Mouse (Mus musculus): ENCODE measurements around the gene Rplp2.
A peak's percentile ranks its signal among the peaks of the same experiment; 100 is the strongest.

The Rplp2 gene

DNA sequence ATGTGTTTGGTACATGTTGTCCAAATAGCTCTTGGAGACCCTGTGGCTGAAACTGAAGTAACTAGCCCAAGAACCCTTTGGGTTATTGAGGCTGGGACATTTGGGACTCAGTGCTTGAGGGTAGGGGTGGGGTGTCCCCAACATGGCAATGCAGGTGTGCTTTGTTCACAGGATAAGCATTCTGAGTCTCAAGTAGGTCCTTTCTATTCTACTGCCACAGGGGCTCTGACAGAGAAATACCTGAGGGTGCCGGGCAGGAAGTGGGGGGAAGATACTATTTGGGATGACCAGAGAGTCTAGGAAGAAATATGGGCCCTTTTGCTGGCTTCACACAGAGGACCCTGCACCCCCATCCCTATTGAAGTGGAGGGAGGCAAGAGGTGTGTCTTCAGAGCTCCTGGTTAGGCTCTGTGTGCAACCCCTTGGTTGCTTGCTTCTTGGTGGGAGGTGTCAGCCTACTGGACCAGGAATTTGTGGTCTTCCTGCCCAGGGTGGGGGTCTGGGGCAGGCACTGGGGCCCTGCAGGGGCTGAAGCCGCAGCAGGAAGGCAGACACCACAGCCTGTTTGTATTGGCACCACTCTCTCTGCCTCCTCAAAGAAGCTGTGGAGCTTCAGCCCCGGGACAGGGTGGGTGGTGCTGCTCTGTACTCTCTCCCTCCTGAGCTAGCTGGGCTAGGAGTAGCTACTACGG, 30.6 kb downstream of the Rplp2 start:
- no peak for ATAC-seq (ENCODE audit: insufficient number of reproducible peaks, low FRiP score, low TSS enrichment)

- no peak for ATAC-seq (ENCODE audit: insufficient number of reproducible peaks, low FRiP score, low TSS enrichment)
Measured at GRCm38 (mm10) chr7:141478270-141478748, 31.1 kb downstream of the Rplp2 start.

DNA sequence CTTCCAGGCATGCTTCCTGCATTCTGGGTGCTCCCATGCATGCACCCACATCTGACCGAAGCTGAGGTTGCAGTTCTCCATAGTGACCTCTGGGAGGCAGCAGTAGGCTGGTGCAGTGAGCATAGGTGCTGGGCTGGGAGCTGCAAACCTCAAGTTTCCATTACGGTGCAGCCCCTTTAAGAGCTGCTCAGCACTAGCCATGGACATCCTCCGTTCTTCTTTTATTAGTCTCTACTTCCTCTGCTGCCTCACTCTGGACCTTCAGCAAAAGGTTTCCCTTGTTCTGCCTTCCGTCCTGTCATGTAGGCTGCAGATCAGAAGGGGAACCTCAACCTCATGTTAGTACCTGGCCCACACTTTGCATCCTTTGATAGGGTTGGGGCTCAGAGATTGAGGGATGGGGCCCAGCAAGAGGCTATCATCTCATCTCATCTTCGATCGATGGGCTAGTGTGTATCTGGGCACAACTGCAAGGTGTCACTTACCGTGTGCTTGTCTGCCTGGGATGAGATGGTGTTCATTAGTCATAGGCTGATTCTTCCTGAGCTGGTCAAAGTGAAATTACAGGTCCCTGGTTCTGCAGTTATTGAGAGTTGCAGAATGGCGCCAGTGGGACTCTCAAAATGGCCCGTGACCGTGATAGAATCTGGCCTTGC, 33.8 kb downstream of the Rplp2 start:
- ATAC-seq (ENCODE audit: insufficient number of reproducible peaks, low FRiP score, low TSS enrichment) = peak; percentile 32

GRCm38 (mm10) chr7:141481498-141482401, 34.6 kb downstream of the Rplp2 start:
- ATAC-seq (ENCODE audit: insufficient number of reproducible peaks, low FRiP score, low TSS enrichment) = no peak; the same call in 1 of the 2 replicates

GRCm38 (mm10) chr7:141482531-141483024, 35.4 kb downstream of the Rplp2 start:
- no peak for ATAC-seq (ENCODE audit: insufficient number of reproducible peaks, low FRiP score, low TSS enrichment)

- ATAC-seq (ENCODE audit: insufficient number of reproducible peaks, low FRiP score, low TSS enrichment) = no peak
Measured at GRCm38 (mm10) chr7:141483114-141483653, 36.0 kb downstream of the Rplp2 start.

DNA sequence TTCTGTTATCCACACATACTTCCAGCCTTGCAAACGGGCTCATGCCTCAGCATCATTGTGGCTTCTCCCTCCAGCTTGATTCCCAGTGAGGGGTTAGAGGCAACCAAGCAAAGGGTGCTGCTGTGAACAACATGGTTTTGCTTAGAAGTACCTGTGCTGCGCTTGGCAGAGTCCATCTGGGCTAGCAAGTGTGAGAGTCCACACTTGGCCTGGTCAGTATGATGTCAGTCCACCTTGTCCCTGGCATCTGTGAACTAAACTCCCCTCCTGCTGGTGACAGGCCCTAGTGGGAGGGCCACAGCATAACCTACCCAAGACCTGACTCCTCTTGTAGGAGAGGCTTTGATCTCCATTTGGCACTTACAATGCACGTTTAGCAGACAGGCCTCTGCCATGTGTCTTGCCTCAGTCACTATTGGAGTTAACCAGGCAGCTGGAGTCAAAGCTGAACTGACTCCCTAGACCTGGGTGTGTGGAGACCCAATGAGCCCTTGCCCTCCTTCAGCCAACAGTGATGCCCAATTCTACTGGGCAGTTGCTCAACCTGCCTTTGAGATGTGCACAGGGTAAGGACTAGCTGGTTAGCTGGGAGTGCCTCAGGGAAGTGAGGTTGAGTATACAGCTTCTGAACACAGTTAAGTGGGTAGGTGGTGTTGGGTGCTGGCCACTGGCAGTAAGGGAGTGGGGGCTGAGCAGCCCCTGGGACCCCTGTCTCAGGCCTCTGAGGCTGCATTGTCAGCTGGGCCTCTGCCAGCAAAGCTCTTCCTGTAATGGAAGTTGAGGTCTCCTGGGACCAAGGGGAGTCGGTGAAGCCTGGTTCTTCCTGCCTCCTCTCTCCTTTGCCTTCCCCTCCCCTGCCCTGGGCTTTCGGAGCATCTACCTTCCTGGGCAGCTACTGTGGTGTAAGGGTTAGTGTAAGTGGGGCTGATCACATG, 37.3 kb downstream of the Rplp2 start:
- no peak for ATAC-seq (ENCODE audit: insufficient number of reproducible peaks, low FRiP score, low TSS enrichment)

DNA sequence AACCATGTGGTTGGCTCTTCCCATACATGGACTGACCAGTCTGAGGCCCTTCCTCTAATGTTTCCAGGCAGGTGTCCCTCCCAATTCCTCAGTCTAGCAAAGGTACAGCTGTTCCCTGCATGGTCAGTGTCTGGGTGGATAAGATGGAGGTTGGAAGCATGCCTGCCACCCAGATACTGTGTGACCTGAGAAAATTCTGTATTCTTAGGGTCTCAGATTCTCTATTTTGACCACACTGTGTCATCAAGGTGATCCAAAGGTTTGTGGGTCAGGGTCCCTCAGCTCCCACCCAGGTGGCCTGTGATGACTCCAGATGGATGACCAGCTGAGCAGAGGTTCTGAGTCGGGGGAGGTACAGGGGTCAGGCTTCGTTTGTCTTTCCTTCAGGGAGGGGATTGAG, 38.0 kb downstream of the Rplp2 start:
- ATAC-seq (ENCODE audit: insufficient number of reproducible peaks, low FRiP score, low TSS enrichment) = no peak

- ATAC-seq (ENCODE audit: insufficient number of reproducible peaks, low FRiP score, low TSS enrichment) = peak; percentile 47; the same call in 1 of the 2 replicates
Measured at GRCm38 (mm10) chr7:141485606-141486005, 38.4 kb downstream of the Rplp2 start.

DNA sequence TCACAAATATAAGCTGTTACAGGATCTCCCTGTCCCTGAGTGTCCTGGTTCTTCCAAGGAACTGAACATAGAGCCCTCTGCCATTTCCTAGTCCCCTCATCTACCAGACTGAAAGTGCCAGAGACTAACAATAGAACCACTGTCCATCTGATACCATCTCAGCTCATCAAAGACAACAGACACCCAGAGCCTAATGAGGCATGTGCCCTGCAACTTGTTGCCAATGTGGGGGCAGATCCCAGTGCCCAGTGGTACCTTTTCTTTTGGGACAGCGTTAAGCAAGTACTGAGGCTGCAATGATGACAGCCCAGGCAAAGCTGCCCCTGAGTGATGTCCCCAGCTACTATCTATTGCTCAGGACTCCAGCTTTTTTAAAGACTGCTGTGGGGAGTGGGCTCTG, 39.1 kb downstream of the Rplp2 start:
- no peak for ATAC-seq (ENCODE audit: insufficient number of reproducible peaks, low FRiP score, low TSS enrichment)

- no peak for ATAC-seq (ENCODE audit: insufficient number of reproducible peaks, low FRiP score, low TSS enrichment)
Measured at GRCm38 (mm10) chr7:141487141-141487540, 40.0 kb downstream of the Rplp2 start.

DNA sequence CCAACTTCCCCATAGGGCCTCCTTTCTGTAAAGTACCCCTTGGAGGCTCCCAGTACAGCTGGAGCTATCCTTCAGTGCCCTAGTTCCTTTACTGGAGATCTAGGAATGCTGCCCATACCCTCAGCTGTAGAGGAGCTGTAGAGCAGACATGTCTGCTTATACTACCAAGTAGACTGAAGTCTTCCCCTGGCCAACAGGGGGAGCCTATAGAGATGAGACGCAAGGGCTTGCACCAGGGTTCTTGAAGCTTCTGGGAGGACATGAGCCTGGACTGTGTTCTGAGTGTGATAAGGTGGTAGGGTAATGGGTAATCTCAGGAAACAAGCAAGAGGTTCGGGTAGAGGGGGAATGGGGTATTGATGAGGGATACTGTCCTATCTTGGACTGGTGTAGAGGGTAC, 44.0 kb downstream of the Rplp2 start:
- ATAC-seq (ENCODE audit: insufficient number of reproducible peaks, low FRiP score, low TSS enrichment) = no peak

GRCm38 (mm10) chr7:141492738-141493137, 45.6 kb downstream of the Rplp2 start:
- peak; percentile 28; the same call in 1 of the 2 replicates for ATAC-seq (ENCODE audit: insufficient number of reproducible peaks, low FRiP score, low TSS enrichment)

DNA sequence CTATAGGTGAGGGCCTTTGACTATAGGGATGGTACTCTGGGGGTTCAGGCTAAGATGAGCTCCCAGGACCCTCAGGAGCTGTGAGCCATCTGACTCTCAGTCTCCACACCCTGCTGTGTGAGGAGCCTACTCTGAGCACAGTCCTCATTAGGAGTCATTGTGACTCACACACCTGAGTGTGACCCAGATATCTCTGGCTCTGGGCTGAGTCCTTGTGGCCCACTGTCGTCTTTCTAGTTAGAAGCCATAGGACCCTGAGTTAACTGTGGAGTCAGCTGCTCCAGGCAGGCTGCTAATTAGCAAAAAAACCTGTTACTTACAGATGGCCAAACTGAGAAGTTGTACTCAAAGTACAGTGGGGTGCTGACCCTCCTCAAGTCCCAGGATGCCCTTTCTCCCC, 46.6 kb downstream of the Rplp2 start:
- ATAC-seq (ENCODE audit: insufficient number of reproducible peaks, low FRiP score, low TSS enrichment) = no peak

GRCm38 (mm10) chr7:141495379-141495778, 48.2 kb downstream of the Rplp2 start:
- no peak for ATAC-seq (ENCODE audit: insufficient number of reproducible peaks, low FRiP score, low TSS enrichment)

DNA sequence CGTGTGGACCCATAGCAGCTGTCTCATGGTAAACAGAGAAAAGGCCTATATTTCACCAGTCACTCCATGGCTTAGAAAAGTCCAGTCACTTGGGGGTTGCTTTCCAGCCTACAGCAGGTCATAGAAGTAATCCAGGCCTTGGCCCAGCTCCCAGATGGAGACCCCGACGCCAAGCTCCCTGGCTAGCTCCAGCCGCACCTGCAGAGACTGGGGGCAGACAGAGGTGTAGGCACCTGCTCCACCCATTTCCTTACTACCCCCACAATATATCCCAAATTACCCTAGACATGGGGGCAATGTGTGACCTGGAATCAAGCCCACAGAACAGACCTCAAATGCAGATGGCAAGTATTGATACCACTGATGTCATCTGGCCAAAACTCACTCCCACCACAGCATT, 48.8 kb downstream of the Rplp2 start:
- no peak for ATAC-seq (ENCODE audit: insufficient number of reproducible peaks, low FRiP score, low TSS enrichment)

DNA sequence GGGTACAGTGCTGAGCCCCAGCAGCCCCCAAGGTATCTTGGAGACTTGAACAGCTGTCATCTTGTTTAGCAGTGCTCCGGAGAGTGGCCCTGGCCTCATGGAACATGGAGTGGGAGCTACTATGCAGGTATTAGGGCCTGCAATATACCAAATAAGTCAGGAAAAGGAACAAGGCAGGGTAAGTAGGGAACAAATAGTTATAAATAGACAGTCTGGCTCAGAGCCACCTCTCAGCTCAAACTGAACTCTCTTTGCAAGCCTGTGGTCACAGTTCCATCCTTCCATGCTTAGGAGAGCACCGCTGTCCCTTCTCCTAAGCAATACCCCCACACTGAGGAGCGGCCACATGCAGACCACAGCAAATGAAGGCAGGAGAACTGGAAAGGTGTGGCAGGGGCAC, 50.4 kb downstream of the Rplp2 start:
- no peak for ATAC-seq (ENCODE audit: insufficient number of reproducible peaks, low FRiP score, low TSS enrichment)

All from cerebellum, adult (tissue).